Mouse (Mus musculus): ENCODE measurements around the gene Ryk. TPM values are rescaled to one million over a fixed set of nuclear protein-coding genes. Genes with fewer than 3 reads are reported as not detected.

Gene Ryk
- polyA plus RNA-seq, 1 experiment = 5.5 TPM

GRCm38 (mm10) chr9:102818228-102818627, 16.5 kb upstream of the Ryk start:
- no peak overlapping the region for H3K27ac ChIP-seq (ENCODE audit: control insufficient read depth, insufficient read depth, low read depth, low read length, poor library complexity)
- TF ChIP-seq CTCF (IDR thresholded peaks at IDR 0.05; ENCODE audit: control insufficient read depth, insufficient read depth, low read length) (no peak), POLR2A (IDR thresholded peaks at IDR 0.05; ENCODE audit: borderline replicate concordance, control insufficient read depth, low read depth, low read length) (no peak)
- no peaks in the 10 kb centered on the region for H3K4me1 ChIP-seq (ENCODE audit: control insufficient read depth, insufficient read depth, low read length)
- no peak overlapping the region for H3K4me3 ChIP-seq (replicated peaks; ENCODE audit: control insufficient read depth, low read depth, low read length)

GRCm38 (mm10) chr9:102828604-102829003, 6.1 kb upstream of the Ryk start:
- TF ChIP-seq POLR2A (IDR thresholded peaks at IDR 0.05; ENCODE audit: borderline replicate concordance, control insufficient read depth, low read depth, low read length) (no peak), CTCF (IDR thresholded peaks at IDR 0.05; ENCODE audit: control insufficient read depth, insufficient read depth, low read length) (no peak)
- WGBS = 72% methylated on average over 7 of the region's 7 CpGs
- no peaks in the 10 kb centered on the region for H3K4me1 ChIP-seq (ENCODE audit: control insufficient read depth, insufficient read depth, low read length)
- H3K27ac ChIP-seq (ENCODE audit: control insufficient read depth, insufficient read depth, low read depth, low read length, poor library complexity) = no peak overlapping the region
- no peak overlapping the region for H3K4me3 ChIP-seq (replicated peaks; ENCODE audit: control insufficient read depth, low read depth, low read length)

- Histone ChIP-seq H3K27ac (ENCODE audit: control insufficient read depth, insufficient read depth, low read depth, low read length, poor library complexity) (no peak overlapping the region), H3K4me1 (ENCODE audit: control insufficient read depth, insufficient read depth, low read length) (no peaks in the 10 kb centered on the region), H3K4me3 (replicated peaks; ENCODE audit: control insufficient read depth, low read depth, low read length) (no peak overlapping the region)
- TF ChIP-seq CTCF (IDR thresholded peaks at IDR 0.05; ENCODE audit: control insufficient read depth, insufficient read depth, low read length) (no peak), POLR2A (IDR thresholded peaks at IDR 0.05; ENCODE audit: borderline replicate concordance, control insufficient read depth, low read depth, low read length) (no peak)
- 76% methylated on average over 4 of the region's 4 CpGs for WGBS
These were observed 3.2 kb upstream of the Ryk start for GRCm38 (mm10) chr9:102831541-102831940.

GRCm38 (mm10) chr9:102834414-102834741, 339 bp upstream of the Ryk start:
- no peak overlapping the region for H3K4me3 ChIP-seq (replicated peaks; ENCODE audit: control insufficient read depth, low read depth, low read length)
- no peaks in the 10 kb centered on the region for H3K4me1 ChIP-seq (ENCODE audit: control insufficient read depth, insufficient read depth, low read length)
- no peak overlapping the region for H3K27ac ChIP-seq (ENCODE audit: control insufficient read depth, insufficient read depth, low read depth, low read length, poor library complexity)
- 19% methylated on average over 10 of the region's 10 CpGs for WGBS
- TF ChIP-seq POLR2A (IDR thresholded peaks at IDR 0.05; ENCODE audit: borderline replicate concordance, control insufficient read depth, low read depth, low read length) (no peak), CTCF (IDR thresholded peaks at IDR 0.05; ENCODE audit: control insufficient read depth, insufficient read depth, low read length) (no peak)

- Histone ChIP-seq H3K4me3 (replicated peaks; ENCODE audit: control insufficient read depth, low read depth, low read length) (no peak overlapping the region), H3K27ac (ENCODE audit: control insufficient read depth, insufficient read depth, low read depth, low read length, poor library complexity) (no peak overlapping the region), H3K4me1 (ENCODE audit: control insufficient read depth, insufficient read depth, low read length) (no peaks in the 10 kb centered on the region; the same call in 1 of the 2 replicates)
- TF ChIP-seq POLR2A (IDR thresholded peaks at IDR 0.05; ENCODE audit: borderline replicate concordance, control insufficient read depth, low read depth, low read length) = no peak
- no peak for TF ChIP-seq CTCF (IDR thresholded peaks at IDR 0.05; ENCODE audit: control insufficient read depth, insufficient read depth, low read length)
- 82% methylated on average over 9 of the region's 9 CpGs for WGBS
These were observed 1.6 kb downstream of the Ryk start for GRCm38 (mm10) chr9:102836279-102836678.

- WGBS = 31% methylated on average over 16 of the region's 16 CpGs
- H3K4me3 ChIP-seq (replicated peaks; ENCODE audit: control insufficient read depth, low read depth, low read length) = no peak overlapping the region
- H3K4me1 ChIP-seq (ENCODE audit: control insufficient read depth, insufficient read depth, low read length) = no peaks in the 10 kb centered on the region; the same call in 1 of the 2 replicates
- H3K27ac ChIP-seq (ENCODE audit: control insufficient read depth, insufficient read depth, low read depth, low read length, poor library complexity) = no peak overlapping the region; the same call in 1 of the 2 replicates
- TF ChIP-seq CTCF (IDR thresholded peaks at IDR 0.05; ENCODE audit: control insufficient read depth, insufficient read depth, low read length) = no peak
These were observed 6.4 kb downstream of the Ryk start for GRCm38 (mm10) chr9:102840792-102841778.

- H3K4me3 ChIP-seq (replicated peaks; ENCODE audit: control insufficient read depth, low read depth, low read length) = no peak overlapping the region
- H3K27ac ChIP-seq (ENCODE audit: control insufficient read depth, insufficient read depth, low read depth, low read length, poor library complexity) = no peak overlapping the region
- no peak for TF ChIP-seq POLR2A (IDR thresholded peaks at IDR 0.05; ENCODE audit: borderline replicate concordance, control insufficient read depth, low read depth, low read length)
- no peak for TF ChIP-seq CTCF (IDR thresholded peaks at IDR 0.05; ENCODE audit: control insufficient read depth, insufficient read depth, low read length)
- 81% methylated on average over 1 of the region's 1 CpGs for WGBS
- H3K4me1 ChIP-seq (ENCODE audit: control insufficient read depth, insufficient read depth, low read length) = no peaks in the 10 kb centered on the region; the same call in 1 of the 2 replicates
These were observed 7.1 kb downstream of the Ryk start for GRCm38 (mm10) chr9:102841832-102842231.

- TF ChIP-seq CTCF (IDR thresholded peaks at IDR 0.05; ENCODE audit: control insufficient read depth, insufficient read depth, low read length) (no peak), POLR2A (IDR thresholded peaks at IDR 0.05; ENCODE audit: borderline replicate concordance, control insufficient read depth, low read depth, low read length) (no peak)
- Histone ChIP-seq H3K4me1 (ENCODE audit: control insufficient read depth, insufficient read depth, low read length) (no peaks in the 10 kb centered on the region; the same call in 1 of the 2 replicates), H3K27ac (ENCODE audit: control insufficient read depth, insufficient read depth, low read depth, low read length, poor library complexity) (no peak overlapping the region), H3K4me3 (replicated peaks; ENCODE audit: control insufficient read depth, low read depth, low read length) (no peak overlapping the region)
- 63% methylated on average over 8 of the region's 8 CpGs for WGBS
These were observed 7.8 kb downstream of the Ryk start for GRCm38 (mm10) chr9:102842498-102842897.
